Mouse (Mus musculus): ENCODE measurements around the gene Axin2.

GRCm38 (mm10) chr11:108927093-108927444 lies 6.9 kb downstream of the Axin2 start:
- no peak for TF ChIP-seq POLR2A (IDR thresholded peaks at IDR 0.05; ENCODE audit: control insufficient read depth, extremely low read depth, insufficient read depth, low read length, poor library complexity)
- no peak for TF ChIP-seq CTCF (IDR thresholded peaks at IDR 0.05; ENCODE audit: borderline replicate concordance, control insufficient read depth, extremely low read depth, insufficient read depth, low read length, poor library complexity)

Data from thymus, adult 2 months (tissue).